Mouse (Mus musculus) heart, postnatal 25 days (tissue): Measurements from ENCODE around the gene Cadm4. TPM values are rescaled to one million over a fixed set of nuclear protein-coding genes. Genes with fewer than 3 reads are reported as not detected.

Experiments
- DNase-seq: peaks from one replicate; pipeline ENCODE4 v3.0.0; 2022; ENCODE audit warnings: low spot score
- intact Hi-C: fragments of 180-260 bp; cut with DNase I; formaldehyde crosslinking; loops from one replicate; pipeline ENCODE4 v1.15.1; 2025
- total RNA-seq, 2 experiments: library from RNA; stranded (reverse); gene quantifications; 2 replicates each; pipeline ENCODE4 v1.2.3; 2021

Cadm4 gene
- 10 to 100 TPM; 13.1 to 13.9 TPM for total RNA-seq

DNA sequence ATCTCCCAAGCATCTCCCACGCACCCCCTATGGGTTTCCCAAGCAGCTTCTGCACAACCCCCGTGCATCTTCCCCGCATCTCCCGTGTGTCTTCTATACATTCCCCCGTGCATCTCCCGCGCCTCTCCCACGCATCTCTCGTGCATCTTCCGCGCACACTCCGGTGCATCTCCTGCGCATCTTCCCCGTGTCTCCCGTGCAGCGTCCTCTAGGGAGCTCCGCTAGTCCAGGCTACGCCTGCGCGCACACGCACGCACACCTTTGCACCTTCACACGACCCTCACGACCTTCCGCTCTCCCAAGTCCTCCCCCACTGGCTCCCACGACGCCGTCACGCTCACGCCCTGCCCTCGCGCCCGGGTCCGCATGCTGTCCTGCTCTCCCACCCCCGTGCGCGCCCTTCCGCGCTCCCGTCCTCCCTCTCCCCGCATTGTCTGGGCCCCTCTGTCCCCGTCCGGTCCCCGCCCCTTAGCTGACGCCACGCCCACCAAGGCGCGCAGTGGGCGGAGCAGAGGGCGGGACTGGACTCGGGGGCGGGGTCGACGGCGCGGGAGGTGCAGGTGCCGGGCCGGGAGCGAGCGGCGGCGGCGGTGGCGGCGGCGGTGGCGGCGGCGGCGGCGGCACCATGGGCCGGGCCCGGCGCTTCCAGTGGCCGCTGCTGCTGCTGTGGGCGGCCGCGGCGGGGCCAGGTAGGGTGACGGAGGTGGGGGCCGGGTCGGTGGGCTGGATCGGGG, at the start of gene Cadm4:
Cadm4 (plus strand) TSS at position 550 of the 734 bp plus-strand sequence.
- DNase-seq: peak; percentile 49
- intact Hi-C loops: no loop called here

DNA sequence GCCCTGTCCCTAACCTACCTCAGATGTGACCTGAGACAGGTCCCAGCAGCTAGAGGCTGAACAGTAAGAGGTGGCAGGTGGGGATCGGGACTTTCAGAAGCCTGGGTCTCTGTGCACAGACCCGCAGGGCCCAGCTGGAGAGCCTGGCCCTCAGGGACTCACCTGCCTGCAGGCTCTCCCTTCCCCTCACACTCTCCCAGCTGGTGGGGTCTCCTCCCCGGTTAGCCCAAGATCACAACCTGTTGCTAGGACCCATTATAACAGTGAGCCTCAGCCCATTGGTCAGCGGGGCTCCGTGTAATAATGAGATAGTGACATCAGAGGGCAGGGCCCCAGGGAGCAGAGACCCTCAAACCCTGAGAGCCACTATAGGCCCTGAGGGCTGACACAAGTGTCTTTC, 46.5 kb upstream of the Cadm4 start:
- intact Hi-C loops: no loop called here
- no peak for DNase-seq

DNA sequence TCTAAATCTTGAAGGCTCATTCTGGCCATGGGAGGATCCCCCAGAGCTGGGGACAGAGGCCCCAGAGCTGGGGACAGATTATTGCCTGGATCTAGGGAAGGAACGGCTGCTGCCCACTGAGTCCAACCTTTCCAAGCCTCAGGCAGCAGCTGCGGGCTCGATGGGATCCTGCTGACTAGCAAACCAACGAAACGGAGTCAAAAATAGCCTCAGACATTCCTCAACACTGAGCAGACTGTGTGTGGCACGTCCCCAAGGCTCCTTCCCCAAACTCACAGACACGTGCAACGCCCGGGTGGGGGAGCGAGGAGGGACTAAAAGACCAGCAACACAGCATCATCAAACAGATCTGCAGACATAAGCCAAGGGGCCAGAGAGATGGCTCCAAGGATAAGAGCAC, 43.8 kb upstream of the Cadm4 start:
- no peak for DNase-seq
- intact Hi-C loops: no loop called here

DNA sequence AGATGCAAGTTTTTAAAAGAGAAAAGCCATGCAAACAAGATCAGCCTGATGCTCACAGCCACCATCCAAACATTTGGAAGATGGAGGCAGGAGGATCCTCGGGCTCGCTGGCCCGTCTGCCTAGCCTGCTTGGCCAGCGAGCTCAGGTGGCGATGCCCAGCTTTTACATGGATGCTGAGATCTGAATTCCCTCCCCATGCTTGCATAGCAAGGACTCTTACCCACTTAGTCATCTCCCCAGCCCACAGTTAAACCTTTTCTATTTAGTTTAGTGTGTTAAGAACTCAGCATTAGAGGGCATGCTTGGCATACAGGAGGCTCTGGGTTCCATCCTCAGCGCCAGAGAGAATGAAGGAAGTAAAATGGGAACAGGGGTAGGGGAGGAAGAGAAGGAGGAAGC, 42.6 kb upstream of the Cadm4 start:
- intact Hi-C loops: no loop called here
- DNase-seq: no peak

DNA sequence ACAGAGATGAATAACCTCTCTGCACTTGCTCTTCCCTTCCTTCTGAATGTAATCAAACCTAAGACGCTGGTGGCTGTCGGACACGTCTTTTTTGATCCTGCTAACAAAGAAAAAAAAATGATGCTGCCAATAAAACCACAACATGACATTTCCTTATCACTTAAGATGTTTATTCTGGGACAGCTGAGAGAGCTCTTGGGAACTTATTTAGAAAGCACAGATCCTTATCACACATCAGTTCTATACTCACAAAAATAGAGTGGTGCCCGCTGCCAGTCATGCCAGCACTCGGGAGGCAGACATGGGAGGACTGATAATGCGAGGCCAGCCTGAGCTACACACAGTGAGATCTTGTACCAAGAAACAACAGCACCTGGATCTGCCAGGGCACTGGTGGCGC, 41.9 kb upstream of the Cadm4 start:
- DNase-seq: no peak
- intact Hi-C loops: no loop called here

DNA sequence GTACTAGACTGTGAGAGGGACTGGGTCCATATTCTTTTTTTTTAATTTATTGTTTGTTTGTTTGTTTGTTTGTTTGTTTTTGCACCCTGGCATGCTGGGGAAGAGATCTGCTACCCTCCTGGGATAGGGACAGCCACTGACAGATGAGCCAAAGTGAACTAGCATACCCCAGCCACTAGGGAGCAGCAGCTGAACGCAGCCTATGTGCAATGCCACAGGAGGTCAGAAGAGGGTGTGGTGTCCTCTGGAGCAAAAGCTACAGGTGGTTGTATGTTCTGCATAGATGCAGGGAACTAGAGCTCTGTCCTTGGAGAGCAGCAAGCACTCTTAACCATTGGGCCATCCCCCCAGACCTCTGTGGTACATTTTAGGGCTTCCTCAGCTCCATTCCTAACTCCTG, 40.0 kb upstream of the Cadm4 start:
- intact Hi-C loops: loop anchor here (1.0 kb wide), 1 partner anchor 32 kb away; no protein-coding TSS in a partner anchor
- DNase-seq: peak; percentile 31

DNA sequence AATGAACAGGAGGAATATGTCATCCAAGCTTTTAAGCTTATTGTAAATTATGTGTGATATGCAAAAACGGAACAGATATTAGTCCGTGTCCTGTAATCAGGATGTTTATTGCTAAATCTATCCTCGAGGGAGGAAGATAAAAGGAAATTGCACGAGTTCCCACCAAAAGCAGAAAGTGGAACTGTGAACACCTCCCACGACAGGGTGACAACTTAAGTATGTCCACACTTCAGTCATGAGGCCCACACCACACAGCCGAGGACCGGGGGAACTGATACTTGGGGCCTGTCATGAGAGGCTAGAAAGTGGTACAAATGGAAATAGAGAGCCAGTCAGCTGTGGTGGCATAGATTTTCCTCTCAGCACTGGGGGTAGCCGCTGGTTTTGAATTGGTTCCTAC, 39.5 kb upstream of the Cadm4 start:
- DNase-seq: no peak
- intact Hi-C loops: no loop called here

DNA sequence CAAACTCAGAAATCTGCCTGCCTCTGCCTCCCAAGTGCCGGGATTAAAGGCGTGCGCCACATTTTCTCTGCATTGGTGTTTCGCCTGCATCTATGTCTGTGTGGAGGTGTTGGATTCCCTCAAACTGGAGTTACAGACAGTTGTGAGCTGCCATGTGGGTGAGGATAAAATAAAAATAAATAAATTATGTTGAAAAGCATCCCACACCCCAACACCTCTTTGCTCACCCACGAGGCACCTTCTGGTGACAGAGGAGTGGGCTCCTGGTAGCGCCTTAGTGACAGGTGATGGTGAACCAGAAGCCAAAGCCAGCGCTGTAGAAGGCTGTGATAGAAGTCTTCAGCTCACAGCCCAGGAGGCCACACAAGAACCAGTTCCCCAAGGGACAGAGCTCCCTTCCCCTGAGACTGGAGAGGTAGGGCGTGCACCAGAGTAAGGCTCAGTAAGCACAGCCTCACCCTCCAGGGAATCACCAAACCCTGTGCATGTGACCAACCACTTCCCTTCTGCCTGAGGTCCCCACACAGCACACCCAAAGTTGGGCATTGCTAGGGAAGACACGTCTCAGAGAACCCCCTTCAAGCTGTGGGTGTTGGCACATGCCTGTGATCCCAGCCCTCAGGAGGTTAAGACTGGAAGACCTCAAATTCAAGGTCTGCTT, 36.4 kb upstream of the Cadm4 start:
- no peak for DNase-seq
- intact Hi-C loops: no loop called here

DNA sequence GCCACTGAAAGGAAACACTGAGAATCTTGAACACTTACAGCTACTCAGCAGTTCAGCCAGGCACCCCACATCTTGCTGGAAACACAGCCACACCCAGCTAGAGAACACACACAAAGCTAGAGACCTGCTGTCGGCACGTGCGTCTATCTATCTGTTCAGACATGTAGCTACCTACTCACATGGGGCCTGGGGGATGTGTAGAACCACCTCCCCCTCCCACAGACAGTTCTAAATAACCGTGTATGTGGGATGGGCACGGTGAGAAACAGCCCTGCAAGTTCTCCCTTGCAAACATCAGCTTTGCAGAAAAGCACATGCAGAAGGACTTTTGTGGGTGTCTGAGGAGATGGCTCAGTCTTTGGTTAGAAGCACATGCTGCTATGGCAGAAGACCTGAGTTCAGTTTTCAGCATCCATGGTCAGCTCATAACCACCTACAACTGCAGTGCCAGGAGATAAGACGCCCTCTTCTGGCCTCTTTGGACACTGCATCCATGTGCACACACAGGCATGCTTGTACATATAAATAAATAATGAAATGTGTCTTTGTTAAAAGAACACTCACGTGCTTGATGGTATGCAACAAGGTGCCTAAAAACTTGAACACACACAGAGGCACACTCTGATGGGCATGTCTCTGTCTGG, 35.0 kb upstream of the Cadm4 start:
- intact Hi-C loops: no loop called here
- DNase-seq: no peak

DNA sequence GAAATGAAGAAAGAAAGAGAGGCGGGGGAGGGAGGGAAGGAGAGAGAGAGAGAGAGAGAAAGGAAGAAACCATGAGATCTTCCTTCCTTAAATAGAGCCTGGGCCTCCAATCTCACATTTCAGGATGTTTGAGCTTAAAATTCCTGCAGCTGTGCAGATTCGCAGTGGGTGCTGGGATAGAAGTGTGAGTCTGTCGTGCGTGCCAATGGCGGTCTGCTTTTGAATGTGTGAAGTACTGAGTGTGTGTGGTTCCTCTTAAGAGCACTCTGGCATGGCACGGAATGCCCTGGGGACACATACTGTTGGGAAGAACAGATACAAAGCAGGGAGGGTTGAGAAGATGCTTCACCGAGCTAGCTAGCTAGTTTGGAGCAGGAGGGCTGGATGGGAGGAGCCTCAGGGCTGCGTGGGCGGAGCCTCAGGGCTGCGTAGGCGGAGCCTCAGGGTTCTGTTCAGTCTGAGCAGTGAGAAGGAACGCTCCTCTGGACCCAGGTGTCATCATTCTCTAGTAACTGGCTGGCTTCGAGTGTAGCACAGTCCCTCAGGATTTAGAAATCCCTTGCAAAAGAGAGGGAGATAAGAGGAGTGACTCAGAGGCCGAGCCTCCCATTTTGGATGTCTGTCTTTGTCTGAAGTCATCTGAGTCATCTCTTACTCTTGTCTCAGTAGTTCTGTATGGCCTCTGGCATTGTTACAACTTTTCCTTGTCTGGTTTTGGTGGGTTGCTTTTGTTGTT, 32.9 kb upstream of the Cadm4 start:
- intact Hi-C loops: no loop called here
- DNase-seq: no peak

DNA sequence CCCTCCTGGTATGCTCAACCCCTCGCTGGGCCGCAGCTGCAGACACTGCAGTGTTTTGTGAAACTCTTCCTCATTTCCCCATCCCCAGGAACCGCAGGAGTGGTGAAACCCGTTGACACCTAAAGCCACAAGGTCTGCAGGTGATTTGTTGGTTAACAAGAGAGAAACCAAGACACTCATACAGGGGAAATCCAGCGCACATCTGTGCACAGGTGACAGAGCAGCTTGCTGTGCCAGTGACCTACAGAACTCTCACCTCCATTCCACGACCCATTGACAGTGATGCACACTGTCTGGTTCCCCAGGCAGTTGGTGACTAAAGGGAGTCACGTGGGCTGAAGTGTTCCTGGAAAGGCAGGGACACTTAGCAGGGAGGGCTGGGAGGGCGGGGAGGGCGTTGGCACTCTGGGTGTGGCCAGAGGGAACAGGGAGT, 31.2 kb upstream of the Cadm4 start:
- intact Hi-C loops: no loop called here
- DNase-seq: no peak

DNA sequence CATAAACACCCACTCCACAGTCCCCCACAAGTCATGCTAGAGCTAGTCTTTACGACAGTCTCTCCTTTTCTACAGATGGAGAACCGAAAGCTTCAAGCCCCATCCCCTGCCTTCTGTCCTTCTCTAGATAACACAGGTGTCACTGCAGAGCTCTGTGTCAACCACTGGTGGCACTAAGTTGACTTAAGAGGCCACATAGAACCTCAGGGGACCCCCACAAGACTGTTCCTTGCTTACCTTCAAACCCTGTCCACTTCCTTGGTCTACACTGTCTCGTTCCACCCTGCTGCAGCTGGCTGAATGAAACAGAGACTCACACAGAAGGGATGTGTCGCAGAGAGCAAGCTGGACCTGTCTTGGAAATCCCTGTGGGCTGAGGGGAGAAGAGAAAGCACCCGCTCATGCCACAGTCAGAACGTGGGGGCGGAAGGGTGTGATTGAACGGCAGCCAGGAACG, 29.9 kb upstream of the Cadm4 start, which contains the start of gene Irgc1:
Irgc1 (minus strand) TSS at position 443 of the 457 bp plus-strand sequence.
- DNase-seq: no peak
- intact Hi-C loops: no loop called here

DNA sequence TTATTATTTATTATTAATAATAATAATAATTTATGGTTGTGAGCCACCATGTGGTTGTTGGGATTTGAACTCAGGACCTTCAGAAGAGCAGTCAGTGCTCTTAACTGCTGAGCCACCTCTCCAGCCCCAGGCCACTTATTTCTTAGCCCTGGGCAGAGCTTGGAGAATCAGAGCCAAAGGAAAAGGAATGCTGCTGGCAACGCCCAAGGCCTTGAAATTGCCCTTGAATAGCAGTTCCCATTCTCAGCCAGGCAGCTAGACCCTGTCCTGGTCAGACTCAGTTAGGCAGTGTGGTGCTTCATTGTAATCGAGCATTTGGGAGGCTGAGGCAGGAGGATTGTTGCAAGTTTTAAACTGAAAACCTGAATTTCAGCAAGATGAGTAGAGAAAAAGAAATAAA, 27.6 kb upstream of the Cadm4 start:
- DNase-seq: no peak
- intact Hi-C loops: no loop called here

DNA sequence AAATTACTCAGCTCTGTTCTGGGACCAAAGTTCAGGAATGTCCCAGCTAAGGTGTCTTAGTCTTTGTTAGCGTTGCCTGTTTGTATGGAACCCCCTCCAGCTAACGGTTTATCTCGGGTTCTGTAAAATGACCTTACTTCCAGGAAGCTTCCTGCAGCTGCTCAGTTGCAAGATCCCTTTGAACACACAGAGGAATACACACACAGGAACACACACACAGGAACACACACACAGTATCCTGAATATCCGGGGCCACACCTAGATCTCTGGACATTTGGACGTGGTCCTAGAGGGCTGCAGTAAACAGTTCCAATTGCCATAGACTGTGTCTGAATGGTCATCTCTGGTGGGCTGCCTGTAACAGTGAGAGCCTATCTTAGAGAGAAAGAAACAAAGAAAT, 26.1 kb upstream of the Cadm4 start:
- intact Hi-C loops: no loop called here
- DNase-seq: peak; percentile 7

DNA sequence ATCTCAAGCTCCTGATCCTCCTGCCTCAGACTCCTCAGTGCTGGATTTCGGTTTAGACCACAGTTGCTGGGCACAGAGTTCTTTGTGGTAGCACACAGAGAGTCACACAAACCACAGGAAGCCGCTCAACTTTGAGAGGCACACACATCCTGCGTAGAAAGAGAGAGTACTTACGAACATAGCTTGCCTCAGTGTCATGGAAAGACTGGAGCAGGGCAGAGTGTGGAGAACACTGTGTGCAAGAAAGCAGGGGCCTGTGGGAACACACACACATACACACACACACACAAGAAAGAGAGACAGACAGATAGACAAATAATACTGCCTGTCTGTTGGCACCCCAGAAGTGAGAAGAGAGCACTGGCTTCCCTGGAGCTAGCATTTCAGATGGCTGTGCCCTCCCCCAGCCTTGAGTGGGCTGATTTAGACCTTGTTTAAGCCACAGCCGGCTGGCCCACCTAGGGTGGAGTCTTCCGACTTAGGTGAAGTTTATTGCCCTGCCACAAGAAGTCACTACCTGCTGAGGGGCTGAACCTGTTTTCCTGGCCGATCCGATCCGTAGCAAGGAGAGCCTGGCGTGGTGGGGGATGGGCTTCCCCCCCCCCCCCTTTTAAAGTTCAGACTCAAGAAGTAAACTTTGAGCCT, 24.0 kb upstream of the Cadm4 start:
- intact Hi-C loops: no loop called here
- DNase-seq: no peak

DNA sequence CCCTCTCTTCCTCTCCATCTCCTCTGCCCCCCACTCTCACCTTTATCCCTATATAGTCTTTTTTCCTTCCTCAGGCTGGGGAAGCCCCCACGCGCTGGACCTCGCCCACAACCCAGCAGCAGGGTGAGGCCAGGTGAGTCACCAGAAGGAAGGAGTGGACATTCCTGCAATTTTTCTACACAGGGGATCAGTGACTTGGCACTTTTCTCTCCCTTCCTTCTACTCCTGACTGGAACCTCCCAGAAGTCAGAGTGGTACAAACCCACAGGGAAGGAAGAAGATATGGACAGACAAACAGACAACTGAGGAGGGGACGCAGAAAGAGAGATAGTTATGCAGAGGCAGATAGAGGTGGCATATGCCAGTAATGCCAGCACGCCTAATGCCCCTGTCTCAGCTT, 22.4 kb upstream of the Cadm4 start:
- no peak for DNase-seq
- intact Hi-C loops: no loop called here

DNA sequence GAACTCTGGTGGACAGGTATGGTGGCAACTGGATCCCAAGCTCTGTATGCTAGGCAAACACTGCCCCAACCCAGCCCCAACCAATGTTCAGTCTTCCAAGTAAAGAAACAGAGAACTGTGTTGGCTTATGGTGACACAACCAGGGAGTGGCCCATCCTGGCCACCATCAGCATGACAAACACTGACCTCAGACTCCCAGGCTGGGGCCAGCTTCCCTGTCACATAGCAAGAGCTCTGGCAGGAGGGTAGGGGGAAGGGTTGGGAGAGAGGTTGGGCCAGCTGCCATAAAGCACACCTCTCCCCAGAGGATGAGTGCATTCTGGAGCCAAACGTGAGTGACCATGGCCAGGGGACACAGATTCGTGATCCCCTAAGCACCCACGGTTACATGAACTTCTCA, 22.0 kb upstream of the Cadm4 start:
- peak; percentile 55 for DNase-seq
- intact Hi-C loops: no loop called here

DNA sequence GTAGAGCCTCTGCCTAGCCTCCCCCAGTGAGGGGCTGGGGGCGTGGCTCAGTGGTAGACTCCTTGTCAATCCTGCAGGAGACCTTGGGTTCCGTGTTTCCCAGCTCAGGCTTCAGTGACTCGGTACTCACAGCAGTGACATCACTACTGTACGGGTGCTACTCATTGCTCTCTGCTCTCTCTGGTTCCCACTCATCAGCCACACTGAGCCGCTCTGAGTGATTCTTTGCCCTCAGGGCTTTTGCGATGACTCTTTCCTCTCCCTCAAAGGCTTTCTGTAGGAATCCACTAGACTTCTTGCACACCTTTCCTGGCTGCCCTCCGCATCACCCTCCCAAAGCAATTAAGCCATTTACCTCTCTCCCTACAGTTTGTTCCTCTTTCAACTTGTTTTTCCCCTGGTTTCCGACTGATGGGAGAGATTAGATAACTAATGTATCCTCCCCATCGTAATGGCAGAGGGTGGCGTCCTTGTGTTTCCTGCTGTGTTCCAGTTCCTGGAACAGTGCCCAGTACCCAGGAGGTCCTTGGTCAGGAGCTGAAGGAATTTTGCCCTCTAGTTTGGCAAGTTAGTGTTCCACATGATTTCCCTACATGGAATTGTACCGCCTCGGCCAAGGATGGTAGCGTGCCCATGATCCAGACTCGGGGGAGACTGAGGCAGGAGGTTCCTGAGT, 20.3 kb upstream of the Cadm4 start:
- peak; percentile 13 for DNase-seq
- intact Hi-C loops: no loop called here
